Mouse (Mus musculus): ENCODE measurements around the gene Olfr609.
"Not testable (repeated sequence)": the region's sequence is repeated elsewhere in the genome, so short reads cannot be mapped to it uniquely, and the experiment has no call there.

Gene Olfr609

GRCm38 (mm10) chr7:103497962-103498361, at the start of gene Olfr609:
TSS of gene Olfr609 (minus strand) at chr7:103498062.
- in situ Hi-C loops (cut with MboI) = no loop called here

GRCm38 (mm10) chr7:103542617-103543016, 44.8 kb upstream of the Olfr609 start, which contains the start of gene Olfr612:
TSS of gene Olfr612 (minus strand) at chr7:103542717.
- in situ Hi-C loops (cut with MboI) = not testable (repeated sequence)

GRCm38 (mm10) chr7:103520746-103521145, 22.9 kb upstream of the Olfr609 start, which contains the start of gene Olfr611:
TSS of gene Olfr611 (minus strand) at chr7:103520846.
- in situ Hi-C loops (cut with MboI) = not testable (repeated sequence)

GRCm38 (mm10) chr7:103512022-103512421, 14.2 kb upstream of the Olfr609 start, which contains the start of gene Olfr610:
TSS of gene Olfr610 (minus strand) at chr7:103512122.
- in situ Hi-C loops (cut with MboI) = no loop called here

GRCm38 (mm10) chr7:103477106-103477505, 20.8 kb downstream of the Olfr609 start:
- in situ Hi-C loops (cut with MboI) = not testable (repeated sequence)

GRCm38 (mm10) chr7:103469577-103469976, 28.3 kb downstream of the Olfr609 start, which contains the start of gene Olfr608:
TSS of gene Olfr608 (plus strand) at chr7:103469877.
- in situ Hi-C loops (cut with MboI) = no loop called here

GRCm38 (mm10) chr7:103460590-103460989, 37.3 kb downstream of the Olfr609 start:
- in situ Hi-C loops (cut with MboI) = no loop called here

- in situ Hi-C loops (cut with MboI) = no loop called here
Observed at GRCm38 (mm10) chr7:103448746-103449145, 49.1 kb downstream of the Olfr609 start, which contains the start of gene Olfr606. TSS of gene Olfr606 (plus strand) at chr7:103449046.

GRCm38 (mm10) chr7:103445339-103445738, 52.5 kb downstream of the Olfr609 start, which contains the start of gene Olfr605:
TSS of gene Olfr605 (minus strand) at chr7:103445439.
- in situ Hi-C loops (cut with MboI) = no loop called here
